Mouse (Mus musculus) adrenal gland, postnatal 14 days (tissue): Measurements from ENCODE around the gene Cd200. TPM values are rescaled to one million over a fixed set of nuclear protein-coding genes. Genes with fewer than 3 reads are reported as not detected.
"Not testable (repeated sequence)": the region's sequence is repeated elsewhere in the genome, so short reads cannot be mapped to it uniquely, and the experiment has no call there.

Experiments
- DNase-seq: peaks from one replicate; pipeline ENCODE4 v3.0.0; 2021; ENCODE audit warnings: mixed read lengths
- long read RNA-seq, 2 experiments: library from polyadenylated mRNA; stranded (forward); transcript quantifications; one replicate each; pipeline ENCODE4 v2.0.0; 2021
- total RNA-seq: library from RNA; stranded (reverse); gene quantifications from 2 replicates; pipeline ENCODE4 v1.2.3, GENCODE M21; 2021

The Cd200 gene
- 59.7 and 90.5 TPM in 2 replicates for total RNA-seq
- long read RNA-seq, experiment 1, transcript Cd200-202 (6 exons, 2,347 nt) = minor isoform, 16 of 51 reads
- long read RNA-seq, experiment 1, transcript Cd200-210 (2 exons, 281 nt) = major isoform, 24 of 51 reads
- long read RNA-seq, experiment 1, partial matches to known transcripts = 0 of 51 reads
- long read RNA-seq, experiment 1, other reads (novel, unspliced or antisense) = 10 of 51 reads
- long read RNA-seq, experiment 2, transcript Cd200-210 (2 exons, 281 nt) = major isoform, 10 of 34 reads
- long read RNA-seq, experiment 2, transcript Cd200-202 (6 exons, 2,347 nt) = minor isoform, 6 of 34 reads
- long read RNA-seq, experiment 2, partial matches to known transcripts = 3 of 34 reads
- long read RNA-seq, experiment 2, other reads (novel, unspliced or antisense) = 15 of 34 reads

DNA sequence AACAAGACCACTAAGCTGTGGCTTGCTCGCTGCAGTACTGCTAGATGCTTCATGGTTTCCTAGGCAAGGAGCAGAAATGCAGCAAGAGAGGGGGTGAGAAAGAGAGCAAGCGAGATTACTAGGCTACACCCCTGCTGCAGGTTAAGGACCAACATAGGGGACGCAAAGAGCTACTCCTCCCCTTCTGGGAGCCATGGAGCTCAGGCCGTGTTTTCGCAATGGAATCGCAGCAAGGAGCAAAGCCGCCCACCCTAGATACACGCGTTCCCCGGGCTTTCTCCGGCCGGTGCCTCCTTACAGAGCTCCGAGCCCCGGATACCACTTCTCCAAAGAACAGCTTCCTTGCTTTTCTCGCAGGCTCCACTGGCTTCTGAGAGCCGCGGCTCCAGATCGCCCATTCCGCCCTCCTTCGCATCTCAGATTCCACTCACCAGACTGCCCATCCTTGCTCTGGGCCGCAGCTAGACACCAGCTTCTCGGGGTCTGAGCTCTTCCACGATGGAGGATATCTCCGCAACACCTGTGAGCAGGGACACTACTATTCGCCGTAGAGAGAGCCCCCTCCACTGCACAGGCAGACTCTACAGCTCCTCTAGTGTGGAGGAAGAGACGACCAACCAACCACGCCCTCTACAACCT is at the start of gene Cd200:
Cd200 (minus strand) TSS at position 629 of the 639 bp plus-strand sequence.
- DNase-seq = peak; percentile 66

DNA sequence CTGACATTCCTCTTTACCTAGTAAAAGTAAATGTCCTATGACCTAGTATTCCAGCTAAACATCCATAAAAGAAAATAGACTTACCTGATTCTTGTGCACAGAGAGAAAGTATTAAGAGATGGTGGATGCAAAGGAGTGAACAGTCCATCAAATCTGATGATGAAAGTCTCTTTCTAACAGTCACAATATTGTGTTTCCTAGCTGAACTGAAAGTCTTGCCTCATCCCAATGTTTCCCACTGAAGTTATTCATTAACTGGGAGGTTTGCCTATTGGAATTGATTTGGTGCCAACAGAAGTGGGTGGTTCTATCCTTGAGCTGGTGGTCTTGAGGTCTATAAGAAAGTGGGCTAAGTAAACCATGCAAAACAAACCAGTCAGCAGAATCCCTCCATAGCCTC is 45.9 kb upstream of the Cd200 start:
- DNase-seq = no peak

DNA sequence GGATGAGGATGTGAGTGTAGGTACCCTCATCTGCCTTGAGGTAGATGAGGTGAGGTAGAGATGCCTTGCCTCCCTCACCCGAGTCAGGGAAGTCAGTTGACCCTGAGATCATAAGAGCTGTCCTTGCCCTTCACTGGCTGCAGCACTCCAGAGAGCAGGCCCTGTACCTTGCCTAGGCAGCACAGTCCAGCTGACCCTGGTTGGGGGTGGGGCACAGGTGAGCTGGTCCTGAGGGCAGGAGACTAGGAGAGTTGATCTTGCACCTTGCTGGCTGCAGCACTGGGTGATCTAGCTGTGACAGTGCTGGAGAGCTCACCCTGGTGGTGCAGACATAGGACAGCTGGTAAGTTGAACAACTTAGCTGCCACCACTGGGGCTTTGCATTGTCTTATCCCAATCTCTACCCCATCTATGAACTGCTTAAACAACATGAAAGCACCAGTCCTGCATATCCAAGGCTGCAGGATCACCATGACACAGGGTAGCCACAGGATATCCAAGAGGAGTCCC is 28.4 kb upstream of the Cd200 start:
- no peak for DNase-seq

DNA sequence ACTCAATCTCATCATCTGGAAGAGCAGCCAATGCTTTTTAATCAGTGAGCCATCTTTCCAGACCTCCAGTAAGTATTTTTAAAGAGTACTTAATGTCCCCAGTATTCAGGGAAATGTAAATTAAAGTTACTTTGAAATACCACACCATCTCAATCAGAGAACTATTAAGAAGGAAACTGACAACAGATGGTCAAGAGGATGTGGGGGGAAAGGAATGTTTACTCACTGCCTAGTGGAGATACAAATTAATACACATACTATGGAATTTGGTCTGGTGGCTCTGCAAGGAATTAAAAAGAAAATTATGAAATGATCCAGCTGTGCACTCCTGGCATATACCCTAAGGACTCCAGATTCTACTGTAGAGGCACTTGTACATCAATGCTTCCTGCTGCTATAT is 26.7 kb upstream of the Cd200 start:
- no peak for DNase-seq

DNA sequence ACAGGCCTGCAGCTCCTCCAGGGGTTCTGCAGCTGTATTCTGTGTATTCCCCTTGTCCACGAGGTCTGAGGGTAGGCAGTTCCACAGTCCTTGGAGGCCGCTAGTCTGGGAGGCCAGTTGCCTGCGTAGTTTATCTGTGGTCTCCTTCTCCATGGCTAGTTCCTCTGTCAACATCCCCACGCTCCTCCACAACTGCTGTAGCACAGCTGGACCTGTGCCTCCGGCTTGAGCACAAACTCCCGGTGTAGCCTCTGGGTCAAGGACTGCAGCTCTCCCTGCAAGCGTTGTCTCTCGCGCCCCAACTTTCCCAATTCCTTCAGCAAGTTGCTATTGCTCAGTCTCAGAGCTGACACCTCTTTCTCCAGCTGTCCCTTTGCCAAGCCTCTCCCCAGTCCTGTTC is 18.8 kb upstream of the Cd200 start:
- DNase-seq = peak; percentile 22

DNA sequence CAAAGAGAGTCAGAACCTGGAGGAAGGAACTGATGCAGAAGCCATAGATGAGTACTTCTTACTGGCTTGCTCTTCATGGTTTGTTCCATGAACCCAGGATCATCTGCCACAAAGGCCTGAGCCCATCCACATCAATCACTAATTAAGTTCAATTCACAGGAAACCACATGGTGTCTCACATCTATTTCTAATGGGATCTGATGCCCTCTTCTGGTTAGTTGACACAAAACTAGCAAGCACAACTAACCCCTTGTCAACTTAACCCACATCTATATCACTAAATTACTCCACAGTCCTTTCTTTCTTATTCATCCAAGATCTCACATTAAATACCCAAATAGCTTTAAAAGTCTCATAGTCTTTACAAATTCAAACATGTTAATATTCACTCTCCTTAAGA is 4.6 kb upstream of the Cd200 start:
- no peak for DNase-seq

DNA sequence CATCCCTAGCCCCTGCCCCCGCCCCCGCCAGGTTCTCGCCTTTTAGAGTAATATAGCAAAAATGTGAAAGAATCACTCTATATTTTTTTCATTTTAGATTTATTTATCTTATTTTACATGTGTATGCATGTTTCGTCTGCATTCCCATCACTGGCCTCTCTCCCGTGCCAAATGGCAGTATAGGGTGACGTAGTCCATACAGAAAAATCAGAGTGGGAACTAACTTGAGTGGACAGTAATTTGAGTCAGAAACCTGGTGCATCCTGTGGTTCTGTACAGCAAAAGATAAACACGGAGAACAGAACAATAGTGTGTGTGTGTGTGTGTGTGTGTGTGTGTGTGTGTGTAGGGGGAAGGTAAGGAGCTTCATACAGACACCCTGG is 202 bp upstream of the Cd200 start:
- not testable (repeated sequence) for DNase-seq

DNA sequence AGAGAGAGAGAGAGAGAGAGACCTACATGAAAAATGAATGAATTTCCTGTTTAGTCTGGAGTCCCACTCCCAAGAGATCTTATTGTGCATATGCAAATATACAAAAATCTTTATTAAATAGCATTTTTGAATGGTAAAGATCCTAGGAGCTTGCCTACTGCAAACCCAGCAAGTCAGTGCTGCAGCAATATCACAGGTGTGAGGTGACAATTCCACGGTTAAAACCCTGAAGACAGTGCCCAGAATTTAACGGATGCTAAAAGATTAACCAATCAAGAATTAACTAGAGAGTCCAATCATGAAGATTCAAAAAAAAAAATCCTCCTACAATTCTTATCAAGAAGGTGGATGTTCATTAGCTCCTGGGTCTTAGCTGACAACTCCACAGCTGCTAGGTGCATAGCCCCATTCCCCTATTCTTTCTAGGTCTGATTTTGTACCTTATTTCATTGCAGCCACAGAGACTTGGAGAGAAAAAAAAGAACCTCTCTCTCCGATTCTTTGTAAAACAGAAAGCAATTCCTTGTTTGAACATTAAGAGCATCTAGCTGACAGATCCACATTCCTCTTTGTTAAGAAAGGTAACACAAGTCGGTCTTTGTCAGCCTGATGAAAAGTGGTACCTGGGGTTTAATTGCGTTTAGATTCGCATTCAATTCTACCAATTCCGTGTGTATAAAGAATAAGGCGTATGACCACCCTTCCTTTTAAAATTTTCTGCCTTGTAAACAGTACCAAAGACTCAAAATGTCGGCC is 1.0 kb downstream of the Cd200 start:
- DNase-seq = no peak

DNA sequence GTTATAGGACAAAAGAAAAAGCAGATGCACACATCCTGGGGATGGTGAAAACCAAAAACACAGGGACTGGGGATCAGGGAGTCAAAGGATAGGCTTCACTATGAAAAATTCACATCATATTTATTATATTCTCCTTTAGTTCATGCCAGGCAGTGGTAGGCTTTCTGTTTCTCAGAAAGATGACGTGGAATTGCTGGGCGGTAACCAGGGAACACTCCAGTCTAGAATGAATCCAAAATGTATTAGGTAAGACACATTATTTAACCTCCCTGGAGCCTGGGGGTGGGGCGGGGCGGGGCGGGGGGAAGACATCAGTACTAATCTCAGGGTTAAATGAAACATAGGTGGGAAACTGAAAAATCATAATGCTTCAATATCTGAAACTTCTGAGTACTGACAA is 1.8 kb downstream of the Cd200 start:
- DNase-seq = no peak

DNA sequence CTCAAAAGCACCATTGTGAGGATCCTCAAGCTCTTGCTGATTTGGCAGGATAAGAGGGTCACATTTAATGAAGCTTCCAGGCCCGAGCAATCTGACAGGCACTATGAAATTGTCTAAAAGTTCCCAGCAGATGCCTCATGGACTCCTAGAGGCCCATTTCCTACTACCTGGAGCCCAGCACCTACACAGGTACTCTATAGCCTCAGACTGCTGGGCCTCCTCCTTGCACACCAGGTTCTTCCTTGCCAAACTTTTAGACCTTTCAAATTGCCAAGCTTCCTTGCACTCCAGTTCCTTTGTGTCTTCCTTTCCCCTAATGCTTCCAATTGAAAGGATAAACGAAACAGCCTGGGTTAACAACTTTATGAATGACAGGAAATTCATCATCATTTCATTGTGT is 5.9 kb downstream of the Cd200 start:
- DNase-seq = no peak

DNA sequence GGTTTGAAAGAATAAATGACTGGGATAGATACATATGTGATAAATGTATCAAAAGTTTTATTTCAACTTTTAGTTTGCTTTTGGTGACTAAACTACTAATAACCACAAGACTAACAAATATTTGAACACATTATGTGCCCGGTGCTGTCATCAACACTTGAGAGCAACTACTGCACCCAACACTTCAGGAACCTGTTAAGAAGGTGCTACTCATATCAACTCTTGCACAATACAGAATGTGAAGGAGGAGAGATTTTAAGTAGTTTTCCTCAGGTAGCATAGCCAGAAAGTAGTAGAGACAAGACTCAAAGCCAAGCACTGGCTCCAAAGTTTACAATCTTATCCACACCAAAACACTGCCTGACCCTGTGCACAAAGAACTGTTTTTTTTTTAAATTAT is 6.8 kb downstream of the Cd200 start:
- no peak for DNase-seq

DNA sequence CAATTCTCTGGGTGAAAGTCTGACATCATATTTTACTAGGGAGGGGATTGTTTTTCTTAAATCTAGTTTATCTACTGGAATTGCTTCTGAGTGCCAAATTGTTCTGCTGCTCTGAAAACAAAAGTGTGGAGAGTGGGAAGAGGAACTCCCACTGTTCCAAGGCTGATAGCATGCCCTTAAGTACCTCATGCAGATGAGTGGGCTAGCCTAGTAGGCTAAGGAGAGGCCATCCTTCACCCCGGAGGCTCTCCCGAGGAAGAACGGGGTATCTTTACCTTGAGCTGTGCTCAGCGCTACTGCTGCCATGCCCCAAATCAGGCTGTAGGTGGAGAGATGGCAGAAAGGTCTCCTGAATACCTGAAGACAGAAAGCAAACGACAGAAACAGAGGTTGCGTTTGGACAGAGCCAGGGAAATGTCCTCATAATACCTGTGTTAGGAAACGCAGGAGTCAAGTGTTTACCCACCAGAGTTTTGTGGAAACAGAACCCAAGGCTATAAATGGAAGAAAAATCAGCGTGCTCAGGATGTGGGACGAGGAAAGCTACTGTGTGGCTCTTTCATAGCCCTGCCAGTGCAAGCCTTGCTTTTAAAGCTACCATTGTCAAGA is 8.8 kb downstream of the Cd200 start:
- no peak for DNase-seq

DNA sequence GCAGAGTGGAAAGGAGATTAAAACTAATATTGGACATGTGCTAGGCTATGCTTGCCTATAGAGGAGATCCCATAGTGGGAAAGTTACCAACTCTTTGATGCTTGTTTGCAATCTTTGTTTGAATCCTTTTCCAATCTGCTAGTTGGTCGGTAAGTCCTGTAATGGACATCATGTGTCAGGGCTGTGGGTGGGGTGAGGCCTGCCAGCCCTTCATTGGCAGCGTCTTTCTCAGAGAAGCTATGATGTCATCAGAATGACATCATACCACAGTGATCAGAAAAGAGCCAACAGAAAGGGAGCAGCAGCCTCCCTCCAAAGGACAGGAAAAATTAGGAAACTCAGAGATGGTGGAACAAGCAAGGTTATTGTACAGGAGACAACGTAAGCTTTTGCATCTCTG is 9.4 kb downstream of the Cd200 start:
- no peak for DNase-seq

DNA sequence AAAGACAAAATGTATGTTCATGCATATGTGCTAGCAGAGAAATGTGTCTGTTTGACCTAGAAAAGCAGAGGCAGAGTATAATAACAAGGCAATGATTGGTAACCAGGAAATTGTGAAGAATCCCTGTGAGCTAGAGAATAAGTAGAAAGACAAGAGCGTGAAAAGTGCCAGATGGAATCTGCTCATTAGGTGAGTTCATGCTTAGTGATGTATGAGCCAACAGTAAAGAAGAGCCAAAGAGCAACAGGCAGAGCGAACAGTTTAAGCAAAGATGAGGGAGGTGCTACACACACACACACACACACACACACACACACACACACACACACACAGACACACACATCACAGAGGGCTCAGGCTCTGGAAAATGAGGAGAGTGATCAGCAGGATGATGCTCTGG is 11.4 kb downstream of the Cd200 start:
- no peak for DNase-seq

DNA sequence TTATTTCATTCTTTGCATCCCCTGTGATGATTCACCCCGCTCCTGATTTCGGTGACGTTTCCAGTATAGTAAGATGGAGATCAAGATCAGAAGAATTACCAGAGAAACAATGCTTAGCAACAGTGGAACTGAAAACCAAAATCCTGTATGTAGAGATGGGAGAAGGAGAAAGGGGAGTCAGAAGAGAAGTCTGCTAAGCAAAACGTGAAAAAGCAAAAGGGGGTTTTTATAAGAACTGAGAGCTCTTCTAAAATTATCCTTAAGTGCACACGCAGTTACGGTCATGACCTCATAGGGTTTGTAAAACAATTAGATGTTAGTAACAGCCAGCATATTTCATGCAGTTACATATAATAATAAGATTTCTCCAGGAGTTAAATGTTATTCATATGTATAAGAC is 16.6 kb downstream of the Cd200 start:
- DNase-seq = no peak

DNA sequence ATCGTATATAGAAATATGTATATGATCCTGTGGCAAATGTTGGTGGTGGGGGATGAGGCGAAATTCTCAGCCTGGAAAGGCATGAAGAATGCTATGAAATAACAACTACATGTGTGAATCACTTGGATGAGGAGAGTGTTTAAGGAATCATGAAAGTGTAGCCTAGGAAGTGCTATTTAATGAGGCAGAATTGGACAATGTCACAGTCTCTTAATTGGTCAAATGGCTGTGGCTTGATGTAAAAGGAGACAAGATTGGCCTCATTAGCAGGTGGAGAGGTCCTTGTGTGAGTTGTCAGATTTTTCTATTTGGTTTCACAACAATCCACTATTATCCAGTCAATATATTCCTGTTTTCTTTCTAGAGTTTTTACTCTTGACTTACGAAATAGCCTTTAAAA is 17.2 kb downstream of the Cd200 start:
- no peak for DNase-seq

DNA sequence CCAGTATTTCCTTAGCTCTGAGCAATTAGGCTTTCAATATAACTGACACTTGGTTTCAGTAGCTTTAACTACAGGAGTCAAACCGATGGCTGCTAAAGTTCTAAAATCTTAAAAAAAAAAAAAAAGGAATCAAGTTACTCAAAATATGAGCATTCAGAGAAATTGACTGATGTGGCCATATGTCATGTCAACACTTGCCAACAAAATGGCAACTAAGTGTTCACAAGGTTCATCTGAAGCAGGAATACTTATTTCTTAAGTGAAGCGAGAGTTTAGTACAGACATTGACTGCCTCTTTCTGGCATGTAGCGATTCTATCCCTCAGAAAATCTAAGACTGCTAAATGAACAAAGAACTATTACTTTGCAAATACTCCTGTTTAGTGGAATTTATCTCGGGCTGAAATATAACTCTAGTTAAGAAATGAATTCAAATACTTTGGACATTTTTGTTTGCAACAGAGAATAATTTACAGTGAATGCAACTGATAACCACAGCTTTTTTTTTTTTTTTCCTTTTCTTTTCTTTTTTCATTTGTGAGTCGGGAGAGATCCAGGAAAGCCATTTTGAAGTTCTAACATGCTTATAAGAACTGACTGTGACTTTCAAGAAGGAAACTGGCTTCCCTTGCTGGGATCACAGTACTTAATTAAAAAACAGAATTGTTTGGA is 18.4 kb downstream of the Cd200 start:
- DNase-seq = no peak

DNA sequence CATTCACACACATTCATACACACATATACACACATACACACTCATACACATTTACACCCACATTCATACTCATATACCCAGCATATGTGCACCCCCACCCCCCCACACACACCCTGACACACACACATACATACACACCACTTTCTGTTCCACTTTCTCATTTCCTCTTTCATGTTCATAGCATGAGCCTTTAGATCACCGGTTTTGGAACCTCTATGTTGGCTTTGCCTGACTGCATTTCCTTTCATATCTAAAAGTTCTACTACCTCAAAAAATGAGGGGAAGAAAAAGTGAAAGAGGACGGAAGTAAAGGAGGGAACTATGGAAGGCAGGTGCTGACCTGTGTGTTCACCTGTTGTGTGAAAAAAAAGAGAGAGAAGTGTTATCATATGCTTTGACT is 19.0 kb downstream of the Cd200 start:
- no peak for DNase-seq

DNA sequence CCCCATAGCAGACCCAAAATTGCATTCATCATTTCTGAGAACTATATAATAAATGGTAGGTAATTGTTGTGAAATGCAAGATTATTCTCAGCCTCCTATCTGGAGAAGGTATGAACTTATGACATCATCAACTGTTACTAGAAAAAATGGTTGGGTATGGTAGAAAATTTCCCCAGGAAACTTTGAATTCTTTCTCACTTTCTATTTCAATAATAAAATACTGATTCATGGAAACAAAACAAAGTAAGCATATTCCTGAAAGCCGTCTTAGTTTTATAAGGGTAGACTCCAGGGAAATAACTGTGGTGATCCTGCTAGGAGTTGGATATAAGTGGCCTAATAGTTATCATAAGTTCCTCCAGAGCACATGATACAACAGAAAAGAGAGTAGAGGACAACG is 19.8 kb downstream of the Cd200 start:
- DNase-seq = no peak

DNA sequence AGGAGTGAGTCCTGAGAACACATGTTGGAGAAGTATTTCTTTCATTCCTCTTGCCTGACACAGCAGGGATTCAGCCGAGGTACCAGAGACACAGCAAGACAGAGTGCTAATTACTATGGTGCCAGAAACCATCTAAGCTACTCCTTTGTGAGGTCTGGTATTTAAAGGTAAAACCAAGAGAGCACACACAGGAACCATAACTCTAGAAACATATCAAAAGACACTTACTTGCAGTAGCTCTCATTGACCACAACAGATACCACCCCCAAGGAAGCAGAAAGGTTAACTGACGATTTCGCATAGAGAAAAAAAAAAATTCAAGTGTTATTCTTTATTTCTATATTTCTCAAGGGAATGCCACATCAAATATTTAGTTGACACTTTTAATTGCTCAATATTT is 27.0 kb downstream of the Cd200 start:
- DNase-seq = no peak

DNA sequence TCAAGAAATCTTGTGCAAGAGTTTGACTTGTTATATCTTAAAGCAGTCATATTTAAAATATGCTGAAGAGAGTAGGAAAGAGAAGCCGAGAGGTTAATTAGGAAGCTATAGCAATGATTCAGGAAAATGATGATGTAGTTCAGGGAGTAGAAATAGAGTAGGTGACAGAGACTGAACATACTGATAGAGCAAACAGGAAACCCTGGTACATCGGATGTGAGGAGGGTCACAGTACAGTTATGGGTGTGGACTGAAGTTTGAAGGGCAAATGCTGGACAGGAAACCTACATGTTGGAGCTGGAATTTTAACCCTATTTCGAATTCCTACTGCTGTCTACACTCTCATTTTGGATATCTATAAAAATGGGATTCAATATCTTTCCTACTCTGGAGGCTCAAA is 29.9 kb downstream of the Cd200 start:
- DNase-seq = no peak
